Mouse (Mus musculus) kidney, embryonic 15.5 days (tissue): ENCODE measurements at regions not wholly inside any gene's neighbourhood (a gene's known extent, or its start where the extent isn't known, plus 50 kb on each side); places are given as distances from the start of the nearest gene placed in this dataset.

Source experiments
- ATAC-seq: fragments of 200-750 bp; cut with Nextera tagmentation; replicated peaks from 2 replicates; pipeline ENCODE4 v1.8.0; 2017; ENCODE audit warnings: moderate TSS enrichment; ENCODE audit not compliant: low FRiP score
- H3K27ac ChIP-seq: fragments of 300-500 bp; sonication (generic); 2 replicates; pipeline ENCODE4 v1.5.1; 2015; ENCODE audit warnings: mild to moderate bottlenecking, inconsistent platforms
- H3K27me3 ChIP-seq: fragments of 300-500 bp; sonication (generic); 2 replicates; pipeline ENCODE4 v1.6.1; 2015; ENCODE audit warnings: inconsistent platforms
- H3K36me3 ChIP-seq: fragments of 300-500 bp; sonication (generic); 2 replicates; pipeline ENCODE4 v1.6.1; 2015; ENCODE audit warnings: inconsistent platforms
- H3K4me1 ChIP-seq: fragments of 300-500 bp; sonication (generic); 2 replicates; pipeline ENCODE4 v1.6.1; 2015; ENCODE audit warnings: inconsistent platforms
- H3K4me2 ChIP-seq: fragments of 300-500 bp; sonication (generic); 2 replicates; pipeline ENCODE4 v1.6.1; 2015; ENCODE audit warnings: moderate library complexity, mild to moderate bottlenecking, inconsistent platforms
- H3K4me3 ChIP-seq: fragments of 300-500 bp; sonication (generic); replicated peaks from 2 replicates; pipeline ENCODE4 v1.5.1; 2015; ENCODE audit warnings: mild to moderate bottlenecking, inconsistent platforms
- H3K9ac ChIP-seq: fragments of 300-500 bp; sonication (generic); 2 replicates; pipeline ENCODE4 v1.6.1; 2015; ENCODE audit warnings: mild to moderate bottlenecking, inconsistent platforms
- H3K9me3 ChIP-seq: fragments of 300-500 bp; sonication (generic); replicated peaks from 2 replicates; pipeline ENCODE4 v1.6.1; 2016; ENCODE audit warnings: inconsistent platforms
- WGBS: fragments of 180-500 bp; shearing (Covaris S2); methylation state at CpG from one replicate; pipeline ENCODE4 v1.1.7; 2015; ENCODE audit warnings: mixed read lengths; 5-methylcytosine and 5-hydroxymethylcytosine counted together

DNA sequence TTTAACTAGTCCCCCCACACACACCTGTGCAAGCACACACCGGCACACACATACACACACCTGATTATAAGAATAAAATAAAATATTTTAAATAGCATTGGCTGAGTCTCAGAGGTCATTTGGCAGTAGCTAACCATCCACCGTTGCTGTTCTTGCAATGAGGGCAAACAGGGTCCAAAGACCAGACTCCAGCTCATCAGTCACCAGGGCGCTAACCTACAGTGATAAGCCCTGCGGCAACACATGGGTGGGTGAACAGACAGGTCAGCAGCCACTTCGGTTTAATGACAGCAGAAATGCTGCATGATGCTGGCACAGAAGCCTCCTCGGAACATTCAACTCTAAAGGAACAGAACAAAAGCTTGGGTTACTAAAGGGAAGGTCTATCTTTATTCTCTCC is 54.9 kb downstream of the Tas2r134 start:
- H3K27ac ChIP-seq = no peak overlapping the region
- H3K4me3 ChIP-seq = no peak overlapping the region
- no peak overlapping the region for H3K9ac ChIP-seq
- ATAC-seq = no peak
- H3K4me1 ChIP-seq = no peaks in the 10 kb centered on the region
- WGBS = 75% methylated on average over 6 of the region's 6 CpGs
- no peaks in the 10 kb centered on the region for H3K36me3 ChIP-seq
- H3K4me2 ChIP-seq = no peak overlapping the region
- no peaks in the 10 kb centered on the region for H3K9me3 ChIP-seq
- no peaks in the 10 kb centered on the region for H3K27me3 ChIP-seq

GRCm38 (mm10) chr2:51682745-51683144 is 55.4 kb downstream of the Tas2r134 start:
- H3K4me2 ChIP-seq = no peak overlapping the region
- no peak overlapping the region for H3K9ac ChIP-seq
- H3K27me3 ChIP-seq = no peaks in the 10 kb centered on the region
- 85% methylated on average over 4 of the region's 4 CpGs for WGBS
- H3K27ac ChIP-seq = no peak overlapping the region
- no peak for ATAC-seq
- H3K36me3 ChIP-seq = no peaks in the 10 kb centered on the region
- no peaks in the 10 kb centered on the region for H3K9me3 ChIP-seq
- H3K4me1 ChIP-seq = no peaks in the 10 kb centered on the region
- H3K4me3 ChIP-seq = no peak overlapping the region

DNA sequence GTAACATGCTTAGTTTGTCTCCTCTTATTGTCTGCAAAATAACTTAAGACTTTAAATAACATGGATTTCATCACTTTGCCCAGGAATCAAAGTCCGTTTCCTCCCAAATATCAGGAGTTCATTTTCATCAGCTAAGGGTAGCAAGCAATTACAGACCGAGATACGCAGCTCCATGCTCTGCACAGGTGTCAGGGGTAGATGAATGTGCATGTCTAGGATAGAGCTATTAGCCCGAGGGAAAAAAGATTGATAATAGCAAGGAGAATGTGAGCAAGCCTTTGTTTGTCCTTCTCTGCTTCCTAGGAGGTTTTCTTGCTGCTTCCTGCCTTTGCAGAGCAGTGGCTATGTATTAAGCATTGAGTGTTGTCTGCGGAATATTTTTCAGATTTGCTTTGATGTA is 77.8 kb downstream of the Tas2r134 start:
- H3K27ac ChIP-seq = no peak overlapping the region

GRCm38 (mm10) chr2:51708701-51709100 is 81.4 kb downstream of the Tas2r134 start:
- Histone ChIP-seq H3K27me3 (no peaks in the 10 kb centered on the region), H3K4me3 (no peak overlapping the region), H3K36me3 (no peaks in the 10 kb centered on the region), H3K27ac (no peak overlapping the region), H3K4me1 (no peaks in the 10 kb centered on the region), H3K4me2 (no peak overlapping the region), H3K9me3 (no peaks in the 10 kb centered on the region), H3K9ac (no peak overlapping the region)
- ATAC-seq = no peak
- WGBS = 78% methylated on average over 2 of the region's 2 CpGs

More for the DNA sequence above, 77.8 kb downstream of the Tas2r134 start:
- Histone ChIP-seq H3K4me1 (no peaks in the 10 kb centered on the region), H3K4me2 (no peak overlapping the region), H3K4me3 (no peak overlapping the region), H3K27me3 (no peaks in the 10 kb centered on the region), H3K9ac (no peak overlapping the region), H3K36me3 (no peaks in the 10 kb centered on the region), H3K9me3 (no peaks in the 10 kb centered on the region)
- WGBS = 44% methylated on average over 5 of the region's 5 CpGs
- no peak for ATAC-seq

DNA sequence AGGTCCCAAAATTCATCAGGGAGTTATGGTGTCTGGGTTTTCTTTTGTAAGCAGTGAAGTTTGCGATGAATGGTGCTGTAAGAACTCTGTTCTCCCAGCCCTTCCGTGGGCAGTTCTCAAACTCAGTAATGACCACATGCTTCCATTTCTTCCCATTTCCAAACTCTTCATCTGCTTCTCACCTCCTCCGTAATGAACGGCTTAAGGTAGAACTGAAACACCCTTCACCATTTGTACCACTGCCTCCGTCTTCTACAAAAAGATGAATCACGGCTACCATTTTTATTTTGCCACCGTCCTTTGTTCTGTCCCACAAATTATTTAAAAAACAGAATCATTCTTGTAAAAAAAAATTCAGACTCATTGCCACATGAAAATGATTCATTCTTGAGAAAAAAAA is 85.3 kb downstream of the Tas2r134 start:
- H3K27ac ChIP-seq = no peak overlapping the region
- no peaks in the 10 kb centered on the region for H3K36me3 ChIP-seq
- no peaks in the 10 kb centered on the region for H3K27me3 ChIP-seq
- ATAC-seq = no peak
- WGBS = 95% methylated on average over 7 of the region's 7 CpGs
- H3K9ac ChIP-seq = no peak overlapping the region
- no peak overlapping the region for H3K4me3 ChIP-seq
- H3K4me2 ChIP-seq = no peak overlapping the region
- H3K9me3 ChIP-seq = no peaks in the 10 kb centered on the region
- no peaks in the 10 kb centered on the region for H3K4me1 ChIP-seq

- no peak overlapping the region for H3K9ac ChIP-seq
- no peak overlapping the region for H3K27ac ChIP-seq
- H3K4me1 ChIP-seq = no peaks in the 10 kb centered on the region
- no peak overlapping the region for H3K4me2 ChIP-seq
- H3K36me3 ChIP-seq = no peaks in the 10 kb centered on the region
- H3K27me3 ChIP-seq = no peaks in the 10 kb centered on the region
- no peaks in the 10 kb centered on the region for H3K9me3 ChIP-seq
- no peak for ATAC-seq
- H3K4me3 ChIP-seq = no peak overlapping the region
- WGBS = 75% methylated on average over 3 of the region's 3 CpGs
Measured at GRCm38 (mm10) chr2:51730805-51731204, 103.5 kb downstream of the Tas2r134 start.

DNA sequence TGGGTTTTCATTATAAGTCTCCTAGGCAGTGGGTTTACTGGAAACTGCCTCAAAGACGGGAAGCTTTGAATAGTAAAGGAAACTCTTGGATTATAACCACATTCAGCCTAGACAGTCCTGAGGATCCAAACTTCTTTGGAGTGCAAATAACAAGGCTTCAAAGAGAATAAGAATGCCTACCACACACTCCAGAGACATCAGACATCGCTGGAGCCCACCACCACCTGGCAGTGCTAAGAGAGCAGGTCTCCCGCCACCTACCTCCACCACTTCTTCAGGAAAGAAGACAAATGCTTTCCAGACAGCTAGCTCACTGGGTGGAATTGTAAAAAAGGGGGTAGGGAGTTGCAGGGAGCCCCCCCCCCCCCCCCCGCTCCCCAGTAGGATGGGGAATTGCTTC is 104.4 kb downstream of the Tas2r134 start:
- Histone ChIP-seq H3K36me3 (no peaks in the 10 kb centered on the region), H3K27me3 (no peaks in the 10 kb centered on the region), H3K27ac (no peak overlapping the region), H3K9me3 (no peaks in the 10 kb centered on the region), H3K9ac (no peak overlapping the region), H3K4me1 (no peaks in the 10 kb centered on the region), H3K4me3 (no peak overlapping the region), H3K4me2 (no peak overlapping the region)
- 53% methylated on average over 4 of the region's 4 CpGs for WGBS
- ATAC-seq = no peak

- Histone ChIP-seq H3K27ac (no peak overlapping the region), H3K27me3 (no peaks in the 10 kb centered on the region), H3K4me2 (no peak overlapping the region), H3K9ac (no peak overlapping the region), H3K9me3 (no peaks in the 10 kb centered on the region), H3K4me1 (no peaks in the 10 kb centered on the region), H3K36me3 (no peaks in the 10 kb centered on the region), H3K4me3 (no peak overlapping the region)
- ATAC-seq = no peak
- WGBS = 51% methylated on average over 2 of the region's 2 CpGs
Measured at GRCm38 (mm10) chr2:51732355-51732754, 105.0 kb downstream of the Tas2r134 start.

- WGBS = 75% methylated on average over 3 of the region's 3 CpGs
Measured at GRCm38 (mm10) chr2:51733218-51733617, 105.9 kb downstream of the Tas2r134 start.

GRCm38 (mm10) chr2:51736452-51736851 is 109.1 kb downstream of the Tas2r134 start:
- H3K27ac ChIP-seq = no peak overlapping the region
- 69% methylated on average over 4 of the region's 4 CpGs for WGBS
- H3K4me3 ChIP-seq = no peak overlapping the region
- ATAC-seq = no peak
- H3K27me3 ChIP-seq = no peaks in the 10 kb centered on the region
- no peaks in the 10 kb centered on the region for H3K9me3 ChIP-seq
- no peaks in the 10 kb centered on the region for H3K4me1 ChIP-seq
- H3K36me3 ChIP-seq = no peaks in the 10 kb centered on the region
- H3K9ac ChIP-seq = no peak overlapping the region
- H3K4me2 ChIP-seq = no peak overlapping the region

More at GRCm38 (mm10) chr2:51733218-51733617, 105.9 kb downstream of the Tas2r134 start:
- H3K9me3 ChIP-seq = no peaks in the 10 kb centered on the region
- H3K9ac ChIP-seq = no peak overlapping the region
- H3K27me3 ChIP-seq = no peaks in the 10 kb centered on the region
- H3K36me3 ChIP-seq = no peaks in the 10 kb centered on the region
- ATAC-seq = no peak
- no peak overlapping the region for H3K27ac ChIP-seq
- H3K4me1 ChIP-seq = no peaks in the 10 kb centered on the region
- H3K4me2 ChIP-seq = no peak overlapping the region
- no peak overlapping the region for H3K4me3 ChIP-seq

GRCm38 (mm10) chr2:51747675-51748319 is 120.5 kb downstream of the Tas2r134 start:
- no peak for ATAC-seq
- no peaks in the 10 kb centered on the region for H3K4me1 ChIP-seq

GRCm38 (mm10) chr2:51749247-51749646 is 121.9 kb downstream of the Tas2r134 start:
- ATAC-seq = no peak
- H3K9ac ChIP-seq = no peak overlapping the region
- H3K27me3 ChIP-seq = no peaks in the 10 kb centered on the region
- WGBS = 21% methylated on average over 3 of the region's 3 CpGs
- no peaks in the 10 kb centered on the region for H3K9me3 ChIP-seq
- H3K4me2 ChIP-seq = no peak overlapping the region
- no peaks in the 10 kb centered on the region for H3K36me3 ChIP-seq
- H3K27ac ChIP-seq = no peak overlapping the region
- H3K4me1 ChIP-seq = no peaks in the 10 kb centered on the region
- H3K4me3 ChIP-seq = no peak overlapping the region

More at GRCm38 (mm10) chr2:51747675-51748319, 120.5 kb downstream of the Tas2r134 start:
- no peaks in the 10 kb centered on the region for H3K9me3 ChIP-seq
- no peaks in the 10 kb centered on the region for H3K36me3 ChIP-seq
- no peak overlapping the region for H3K4me2 ChIP-seq
- 86% methylated on average over 7 of the region's 7 CpGs for WGBS
- no peaks in the 10 kb centered on the region for H3K27me3 ChIP-seq
- no peak overlapping the region for H3K27ac ChIP-seq
- no peak overlapping the region for H3K9ac ChIP-seq
- no peak overlapping the region for H3K4me3 ChIP-seq

GRCm38 (mm10) chr2:51752941-51753564 is 125.7 kb downstream of the Tas2r134 start:
- Histone ChIP-seq H3K27ac (no peak overlapping the region), H3K4me2 (no peak overlapping the region), H3K9me3 (no peaks in the 10 kb centered on the region), H3K9ac (no peak overlapping the region), H3K27me3 (no peaks in the 10 kb centered on the region), H3K4me1 (no peaks in the 10 kb centered on the region), H3K4me3 (no peak overlapping the region), H3K36me3 (no peaks in the 10 kb centered on the region)
- ATAC-seq = no peak
- 59% methylated on average over 12 of the region's 12 CpGs for WGBS
